Mouse (Mus musculus): ENCODE measurements around the gene 5330417H12Rik.

- TF ChIP-seq TAL1 (conservative IDR thresholded peaks at IDR 0.05; ENCODE audit: low read depth, low read length) (no peak), CTCF (IDR thresholded peaks at IDR 0.05; ENCODE audit: low read depth, low read length) (no peak), GATA1 (IDR thresholded peaks at IDR 0.05; ENCODE audit: borderline replicate concordance, low read length) (no peak), POLR2AphosphoS5 (IDR thresholded peaks at IDR 0.05; ENCODE audit: insufficient replicate concordance, low read depth, low read length) (no peak), GATA2 (IDR thresholded peaks at IDR 0.05; ENCODE audit: borderline replicate concordance, low read depth, low read length) (no peak)
Observed at GRCm38 (mm10) chr7:107659186-107659918, 34.4 kb upstream of the 5330417H12Rik start.
